Comparison of ENCODE assay signal across 24 mouse cellular contexts in genomic region chr6:115465876-115466275, GRCm38 (mm10).
A peak's percentile ranks its signal among the peaks of the same experiment; 100 is the strongest.
DNase-seq lines count a peak whose midpoint lies in the region; ATAC-seq and TF ChIP-seq lines count a peak whose summit lies in the region.
"Had no signal": no experiment of that assay in that cellular context is flagged by ENCODE, and none has a peak within 500 bp of the region (broad histone marks: within the 10 kb centered on the region; RNA-seq: fewer than 3 reads in every experiment).

No protein-coding gene starts in this region.

- no peak for TF ChIP-seq RAD21 in MEL (IDR thresholded peaks at IDR 0.05; ENCODE audit: low read depth, low read length)

- no peak for TF ChIP-seq POLR2A in MEL (IDR thresholded peaks at IDR 0.05; ENCODE audit: control insufficient read depth in 1 of 2, insufficient read depth in 1 of 2, low read depth in 1 of 2, low read length in 2 of 2, poor library complexity in 1 of 2)

- no peaks in the 10 kb centered on the region for H3K27me3 ChIP-seq in intestine, embryonic 14.5 days (replicated peaks; ENCODE audit: control insufficient read depth, insufficient read depth, low read length)
- H3K27me3 ChIP-seq in intestine, postnatal 0 days (replicated peaks; ENCODE audit: control insufficient read depth, insufficient read depth, low read length) = no peaks in the 10 kb centered on the region
- H3K27me3 ChIP-seq in MEL (ENCODE audit: control insufficient read depth in 1 of 2, insufficient read depth in 2 of 2, low read length in 2 of 2) = no peaks in the 10 kb centered on the region
- H3K27me3 ChIP-seq: embryonic facial prominence, embryonic 12.5 days; hindbrain, embryonic 12.5 days; limb, embryonic 13.5 days; megakaryocyte, embryonic 14.5 days had no signal

- H3K9ac ChIP-seq in intestine, embryonic 14.5 days (ENCODE audit: low read length) = no peak overlapping the region
- H3K9ac ChIP-seq in intestine, postnatal 0 days (ENCODE audit: low read depth, low read length) = no peak overlapping the region
- H3K9ac ChIP-seq in MEL (ENCODE audit: control insufficient read depth, low read depth, low read length, poor library complexity, severe bottlenecking) = no peak overlapping the region
- H3K9ac ChIP-seq: embryonic facial prominence, embryonic 12.5 days; hindbrain, embryonic 12.5 days; limb, embryonic 13.5 days had no signal

- H3K79me2 ChIP-seq in MEL (ENCODE audit: control insufficient read depth, insufficient read depth, low read length, poor library complexity) = no peaks in the 10 kb centered on the region

- no peak for TF ChIP-seq CTCF in intestine, postnatal 0 days (IDR thresholded peaks at IDR 0.05; ENCODE audit: low read depth)
- TF ChIP-seq CTCF in MEL (IDR thresholded peaks at IDR 0.05 in 2 of 3, conservative IDR thresholded peaks at IDR 0.05 in 1 of 3; ENCODE audit: control insufficient read depth in 1 of 3, insufficient read depth in 1 of 3, low read depth in 2 of 3, low read length in 3 of 3, poor library complexity in 1 of 3, severe bottlenecking in 1 of 3) = no peak

- H3K4me2 ChIP-seq in intestine, embryonic 14.5 days (ENCODE audit: low read length) = no peak overlapping the region
- H3K4me2 ChIP-seq in intestine, postnatal 0 days (replicated peaks; ENCODE audit: low read depth) = no peak overlapping the region
- H3K4me2 ChIP-seq: embryonic facial prominence, embryonic 12.5 days; hindbrain, embryonic 12.5 days; limb, embryonic 13.5 days had no signal

- no peak for TF ChIP-seq EP300 in MEL (IDR thresholded peaks at IDR 0.05; ENCODE audit: low read depth in 1 of 2, low read length in 2 of 2)

- H3K27ac ChIP-seq in intestine, embryonic 14.5 days (ENCODE audit: low read depth) = no peak overlapping the region
- H3K27ac ChIP-seq in intestine, postnatal 0 days (ENCODE audit: low read depth, low read length) = no peak overlapping the region
- H3K27ac ChIP-seq in MEL (ENCODE audit: control insufficient read depth, low read depth, low read length) = no peak overlapping the region
- H3K27ac ChIP-seq: embryonic facial prominence, embryonic 12.5 days; heart, embryonic 10.5 days; hindbrain, embryonic 12.5 days; kidney, postnatal 0 days; limb, embryonic 13.5 days had no signal

- H3K36me3 ChIP-seq in intestine, embryonic 14.5 days (ENCODE audit: control insufficient read depth, insufficient read depth, low read length) = no peaks in the 10 kb centered on the region
- no peaks in the 10 kb centered on the region for H3K36me3 ChIP-seq in intestine, postnatal 0 days (ENCODE audit: control insufficient read depth, insufficient read depth)
- H3K36me3 ChIP-seq in MEL (ENCODE audit: control insufficient read depth in 1 of 2, insufficient read depth in 2 of 2, low read length in 2 of 2) = peaks cover 0 to 13% of the 10 kb centered on the region in 2 experiments; a peak in 2 of 4 replicates
- H3K36me3 ChIP-seq: embryonic facial prominence, embryonic 12.5 days; heart, embryonic 10.5 days; hindbrain, embryonic 12.5 days; limb, embryonic 13.5 days had no signal

- H3K9me3 ChIP-seq in intestine, embryonic 14.5 days (ENCODE audit: control insufficient read depth, low read length) = no peaks in the 10 kb centered on the region
- no peaks in the 10 kb centered on the region for H3K9me3 ChIP-seq in intestine, postnatal 0 days (ENCODE audit: control insufficient read depth)
- H3K9me3 ChIP-seq in MEL (replicated peaks; ENCODE audit: insufficient read depth, low read length) = no peaks in the 10 kb centered on the region
- H3K9me3 ChIP-seq: embryonic facial prominence, embryonic 12.5 days; heart, embryonic 10.5 days; hindbrain, embryonic 12.5 days; limb, embryonic 13.5 days; megakaryocyte, embryonic 14.5 days had no signal

- ATAC-seq in intestine, embryonic 14.5 days (replicated peaks; ENCODE audit: low FRiP score, low TSS enrichment, low read depth) = no peak
- ATAC-seq in intestine, postnatal 0 days = no peak
- no peak for ATAC-seq in frontal cortex, adult (ENCODE audit: low TSS enrichment)
- ATAC-seq: inflammation-experienced regulatory T-cells, adult 6 months had no signal

- peaks cover 8% of the 10 kb centered on the region for H3K4me1 ChIP-seq in intestine, embryonic 14.5 days (replicated peaks; ENCODE audit: control insufficient read depth, insufficient read depth, low read length)
- H3K4me1 ChIP-seq in intestine, postnatal 0 days (replicated peaks; ENCODE audit: control insufficient read depth, insufficient read depth, low read length) = peaks cover 7% of the 10 kb centered on the region; the same call in 1 of the 2 replicates
- peaks cover 2 to 11% of the 10 kb centered on the region in 2 experiments; a peak in 3 of 4 replicates for H3K4me1 ChIP-seq in MEL (ENCODE audit: control insufficient read depth in 1 of 2, insufficient read depth in 2 of 2, low read length in 2 of 2)
- H3K4me1 ChIP-seq: embryonic facial prominence, embryonic 12.5 days; heart, embryonic 10.5 days; limb, embryonic 13.5 days had no signal

- peak; percentile 14 for DNase-seq in embryo, embryonic 10 days (ENCODE audit: low spot score)
- no peak for DNase-seq in embryo, embryonic 9.5 days (ENCODE audit: extremely low spot score)
- DNase-seq in intestine, embryonic 14.5 days (ENCODE audit: low spot score) = peak; percentile 49
- no peak for DNase-seq in MEL (ENCODE audit: low read depth, low spot score)
- DNase-seq in retina, embryonic 14.5 days (ENCODE audit: low spot score) = peak; percentile 49
- no peak for DNase-seq in adrenal gland, postnatal 14 days
- DNase-seq: adrenal gland, postnatal 36 days; cerebellum, adult 18-20 months; cerebellum, postnatal 25 days; gastrocnemius, postnatal 36 days; heart, postnatal 10 days; lung, adult 18-20 months; lung, postnatal 14 days; right cerebral cortex, postnatal 4 days; thymus, postnatal 25 days had no signal

- H3K4me3 ChIP-seq in intestine, embryonic 14.5 days (ENCODE audit: low read depth, low read length) = no peak overlapping the region
- H3K4me3 ChIP-seq in intestine, postnatal 0 days (ENCODE audit: low read depth, low read length) = no peak overlapping the region
- H3K4me3 ChIP-seq in MEL (ENCODE audit: control insufficient read depth in 1 of 2, insufficient read depth in 1 of 2, low read depth in 2 of 2, low read length in 2 of 2) = no peak overlapping the region
- H3K4me3 ChIP-seq: embryonic facial prominence, embryonic 12.5 days; heart, embryonic 10.5 days; hindbrain, embryonic 12.5 days; limb, embryonic 13.5 days; megakaryocyte, embryonic 14.5 days had no signal

- 30% methylated on average over 4 of the region's 4 CpGs for WGBS in intestine, embryonic 14.5 days
- 29% methylated on average over 4 of the region's 4 CpGs for WGBS in intestine, postnatal 0 days

TF ChIP-seq in MEL, 35 proteins besides CTCF, POLR2A, EP300 and RAD21:
- TF ChIP-seq CHD2 (IDR thresholded peaks at IDR 0.05; ENCODE audit: low read length) (no peak), SIN3A (IDR thresholded peaks at IDR 0.05; ENCODE audit: low read length) (no peak), ELF1 (IDR thresholded peaks at IDR 0.05; ENCODE audit: low read depth, low read length) (no peak), MAFK (IDR thresholded peaks at IDR 0.05; ENCODE audit: borderline replicate concordance, low read depth, low read length) (no peak), GATA1 (IDR thresholded peaks at IDR 0.05; ENCODE audit: low read depth, low read length) (peak; percentile 19; the same call in 1 of the 2 replicates), MYC (IDR thresholded peaks at IDR 0.05; ENCODE audit: low read depth, low read length) (no peak)
TF ChIP-seq in MEL: peak in this region for 1.

Comparison
In these comparisons a context has a peak if more than half of its experiments do, and no peak if none do; other contexts are left out.
1. DNase-seq: peak in embryo, embryonic 10 days (single experiment), intestine, embryonic 14.5 days (single experiment) and retina, embryonic 14.5 days (single experiment); none in embryo, embryonic 9.5 days (single experiment), MEL (single experiment) and adrenal gland, postnatal 14 days (single experiment).